Comparison of ENCODE assay signal across 9 mouse cellular contexts in the genomic region with DNA sequence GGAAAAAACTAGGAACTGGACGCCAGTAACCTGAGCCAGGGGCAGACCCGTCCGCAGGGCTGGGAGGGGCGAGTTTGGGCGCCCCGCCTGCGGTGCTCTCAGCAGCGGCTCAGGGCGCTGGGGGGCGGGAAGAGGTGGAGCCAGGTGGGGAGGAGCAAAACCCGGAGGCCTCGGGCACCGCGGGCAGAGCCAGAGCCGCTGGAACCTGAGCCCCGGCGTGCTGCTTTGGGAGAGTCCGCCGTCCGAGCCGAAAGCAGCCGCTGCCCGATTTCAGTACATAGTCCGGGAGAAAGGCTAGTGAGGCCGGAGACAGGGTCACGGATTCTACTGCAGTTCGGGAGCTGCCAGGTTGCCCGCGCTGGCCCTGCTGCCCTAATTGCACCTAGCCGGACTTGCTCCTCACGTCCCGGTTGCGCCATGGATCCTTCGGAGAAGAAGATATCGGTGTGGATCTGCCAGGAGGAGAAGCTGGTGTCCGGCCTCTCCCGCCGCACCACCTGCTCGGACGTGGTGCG. TPM values are rescaled to one million over a fixed set of nuclear protein-coding genes. Genes with fewer than 3 reads are reported as not detected.
A peak's percentile ranks its signal among the peaks of the same experiment; 100 is the strongest.
DNase-seq lines count a peak whose midpoint lies in the region; ATAC-seq and TF ChIP-seq lines count a peak whose summit lies in the region.
"Had no signal": no experiment of that assay in that cellular context is flagged by ENCODE, and none has a peak within 500 bp of the region (broad histone marks: within the 10 kb centered on the region; RNA-seq: fewer than 3 reads in every experiment).

A gene (plus strand): TSS at position 186 of the 515 bp plus-strand sequence.

- H3K9me3 ChIP-seq in embryonic facial prominence, embryonic 10.5 days, result no peaks in the 10 kb centered on the region
- H3K9me3 ChIP-seq in liver, embryonic 14.5 days (ENCODE audit: control insufficient read depth, low read length), result no peaks in the 10 kb centered on the region
- H3K9me3 ChIP-seq in neural tube, embryonic 12.5 days, result no peaks in the 10 kb centered on the region

- H3K4me1 ChIP-seq in embryonic facial prominence, embryonic 10.5 days, result peaks cover 41% of the 10 kb centered on the region
- H3K4me1 ChIP-seq in heart, adult 2 months (ENCODE audit: control insufficient read depth, insufficient read depth, low read length), result no peaks in the 10 kb centered on the region; the same call in 1 of the 2 replicates
- H3K4me1 ChIP-seq in liver, embryonic 14.5 days (replicated peaks; ENCODE audit: control insufficient read depth in 2 of 2, insufficient read depth in 2 of 2, low read length in 1 of 2), result no peaks in the 10 kb centered on the region
- H3K4me1 ChIP-seq in neural tube, embryonic 12.5 days, result peaks cover 19% of the 10 kb centered on the region

- H3K4me2 ChIP-seq in liver, embryonic 14.5 days (ENCODE audit: low read depth), result peak within 1 kb of the TSS; percentile 48
- H3K4me2 ChIP-seq in neural tube, embryonic 12.5 days (replicated peaks), result peak within 1 kb of the TSS; percentile 83

- H3K27ac ChIP-seq in embryonic facial prominence, embryonic 10.5 days (replicated peaks), result peak within 1 kb of the TSS; percentile 59
- H3K27ac ChIP-seq in heart, adult 2 months, result peak within 1 kb of the TSS; percentile 61
- H3K27ac ChIP-seq in liver, embryonic 14.5 days, result no peak within 1 kb of the TSS
- no peak within 1 kb of the TSS for H3K27ac ChIP-seq in neural tube, embryonic 12.5 days

- H3K9ac ChIP-seq in heart, adult 2 months (ENCODE audit: low read depth, low read length), result peak within 1 kb of the TSS; percentile 76
- H3K9ac ChIP-seq in liver, embryonic 14.5 days (replicated peaks), result no peak within 1 kb of the TSS
- peak within 1 kb of the TSS; percentile 45 for H3K9ac ChIP-seq in neural tube, embryonic 12.5 days

- no peaks in the 10 kb centered on the region for H3K79me2 ChIP-seq in heart, adult 2 months (replicated peaks; ENCODE audit: control insufficient read depth, insufficient read depth, low read length)

- WGBS in embryonic facial prominence, embryonic 10.5 days, result under 1% methylated on average over 41 of the region's 41 CpGs
- WGBS in heart, adult 2 months, result 1% methylated on average over 41 of the region's 41 CpGs
- WGBS in liver, embryonic 14.5 days (ENCODE audit: insufficient replicate concordance), result 3% methylated on average over 41 of the region's 41 CpGs
- 1% methylated on average over 41 of the region's 41 CpGs for WGBS in neural tube, embryonic 12.5 days

- TF ChIP-seq POLR2A in heart, adult 2 months (IDR thresholded peaks at IDR 0.05; ENCODE audit: insufficient read depth, low read depth, low read length), result peak; percentile 91

- H3K36me3 ChIP-seq in embryonic facial prominence, embryonic 10.5 days (replicated peaks), result no peaks in the 10 kb centered on the region
- no peaks in the 10 kb centered on the region for H3K36me3 ChIP-seq in heart, adult 2 months (ENCODE audit: control insufficient read depth, insufficient read depth, low read length)
- H3K36me3 ChIP-seq in liver, embryonic 14.5 days (replicated peaks; ENCODE audit: control insufficient read depth, insufficient read depth, low read depth), result no peaks in the 10 kb centered on the region
- H3K36me3 ChIP-seq in neural tube, embryonic 12.5 days, result no peaks in the 10 kb centered on the region

- peak; percentile 38 to 44 for DNase-seq in layer of hippocampus, postnatal 36 days
- DNase-seq in layer of hippocampus, adult 9-10 months (ENCODE audit: low spot score), result no peak
- peak; percentile 92 for DNase-seq in embryonic facial prominence, embryonic 10.5 days (ENCODE audit: low spot score)
- DNase-seq in heart, adult 2 months, result peak; percentile 85 to 89
- DNase-seq in kidney, adult 18-20 months, result peak; percentile 92
- peak; percentile 9 to 13 (median 11) for DNase-seq in liver, embryonic 14.5 days (ENCODE audit: low read depth in 3 of 3, low spot score in 3 of 3)
- DNase-seq in urinary bladder, postnatal 14 days (ENCODE audit: low spot score), result peak; percentile 90

- ATAC-seq in liver, embryonic 14.5 days (ENCODE audit: insufficient read depth), result peak; percentile 57; the same call in 1 of the 2 replicates
- ATAC-seq in neural tube, embryonic 12.5 days (ENCODE audit: low FRiP score, low read depth), result peak; percentile 59

- intact Hi-C loops in heart, adult 2 months (cut with DNase I), result no loop called here

- no peak for TF ChIP-seq EP300 in heart, adult 2 months (IDR thresholded peaks at IDR 0.05; ENCODE audit: insufficient read depth, low read depth, low read length)
- no peak for TF ChIP-seq EP300 in liver, embryonic 14.5 days (IDR thresholded peaks at IDR 0.05; ENCODE audit: low read depth)

- peak within 1 kb of the TSS; percentile 57 for H3K4me3 ChIP-seq in embryonic facial prominence, embryonic 10.5 days
- peak within 1 kb of the TSS; percentile 63 for H3K4me3 ChIP-seq in heart, adult 2 months
- H3K4me3 ChIP-seq in liver, embryonic 14.5 days (ENCODE audit: insufficient read depth in 1 of 2, low read depth in 2 of 2, low read length in 2 of 2), result peak within 1 kb of the TSS in 1 of 2 experiments; percentile 30; a peak in 2 of 4 replicates
- peak within 1 kb of the TSS; percentile 38 for H3K4me3 ChIP-seq in neural tube, embryonic 12.5 days
- H3K4me3 ChIP-seq: myocyte had no signal

- TF ChIP-seq CTCF in heart, adult 2 months (IDR thresholded peaks at IDR 0.05), result 0 out of 2 replicates have a peak, but pooled peaks have one; percentile 4
- TF ChIP-seq CTCF in liver, embryonic 14.5 days (IDR thresholded peaks at IDR 0.05; ENCODE audit: low read depth), result no peak

- H3K27me3 ChIP-seq in embryonic facial prominence, embryonic 10.5 days (replicated peaks; ENCODE audit: low read depth, poor library complexity, severe bottlenecking), result peaks cover 72% of the 10 kb centered on the region
- H3K27me3 ChIP-seq in heart, adult 2 months (ENCODE audit: control insufficient read depth, insufficient read depth, low read length), result peaks cover 5% of the 10 kb centered on the region; the same call in 1 of the 2 replicates
- peaks cover 33% of the 10 kb centered on the region for H3K27me3 ChIP-seq in liver, embryonic 14.5 days (ENCODE audit: control insufficient read depth, insufficient read depth, low read length)
- peaks cover 43% of the 10 kb centered on the region for H3K27me3 ChIP-seq in neural tube, embryonic 12.5 days (replicated peaks)

RNA-seq across cellular contexts. Expression of the gene that starts here (rescaled TPM):
- total RNA-seq in layer of hippocampus, postnatal 36 days (2021), result 1 to 10 TPM; 1.4 to 1.6 TPM
- 1.6 and 2.3 TPM in 2 replicates for polyA plus RNA-seq in embryonic facial prominence, embryonic 10.5 days (2016; fragmentation: Nextera tagmentation; extraction: Ambion mirVana)
- 1 to 10 TPM in 1 of 2 experiments, under 1 TPM in 1; 0.96 to 1.3 TPM for total RNA-seq in heart, adult 2 months (2021)
- 0.74 and 1.00 TPM in 2 replicates for polyA plus RNA-seq in heart, adult 2 months (2012; rRNA removed)
- 0.01 TPM in 2 replicates for polyA plus RNA-seq in liver, embryonic 14.5 days (2012; rRNA removed)
- polyA plus RNA-seq in liver, embryonic 14.5 days (2014; fragmentation: Nextera tagmentation; extraction: Ambion mirVana), result 0.04 TPM in 1 of 2 replicates, not detected in the other
- 3.9 and 5.0 TPM in 2 replicates for polyA plus RNA-seq in neural tube, embryonic 12.5 days (2016; fragmentation: Nextera tagmentation; extraction: Ambion mirVana)
- polyA plus RNA-seq: myocyte had no signal

Comparison
In these comparisons a context has a peak if more than half of its experiments do, and no peak if none do; other contexts are left out.
1. Peak in DNase-seq, ATAC-seq and H3K4me2 ChIP-seq in liver, embryonic 14.5 days; RNA of the gene not detected or under 1 TPM.
2. H3K27ac ChIP-seq: peak in embryonic facial prominence, embryonic 10.5 days (single experiment) and heart, adult 2 months (single experiment); none in liver, embryonic 14.5 days (single experiment) and neural tube, embryonic 12.5 days (single experiment).